Mouse (Mus musculus) heart, postnatal 0 days (tissue): ENCODE measurements around the gene Rfk.

ENCODE experiments used
- CTCF ChIP-seq: IDR thresholded peaks from 2 replicates; pipeline ENCODE4 v1.5.1; 2016; ENCODE audit warnings: antibody characterized with exemption, control low read depth, low read depth
- EP300 ChIP-seq: IDR thresholded peaks from 2 replicates; pipeline ENCODE4 v1.6.1; 2016; ENCODE audit warnings: antibody characterized with exemption, low read depth

DNA sequence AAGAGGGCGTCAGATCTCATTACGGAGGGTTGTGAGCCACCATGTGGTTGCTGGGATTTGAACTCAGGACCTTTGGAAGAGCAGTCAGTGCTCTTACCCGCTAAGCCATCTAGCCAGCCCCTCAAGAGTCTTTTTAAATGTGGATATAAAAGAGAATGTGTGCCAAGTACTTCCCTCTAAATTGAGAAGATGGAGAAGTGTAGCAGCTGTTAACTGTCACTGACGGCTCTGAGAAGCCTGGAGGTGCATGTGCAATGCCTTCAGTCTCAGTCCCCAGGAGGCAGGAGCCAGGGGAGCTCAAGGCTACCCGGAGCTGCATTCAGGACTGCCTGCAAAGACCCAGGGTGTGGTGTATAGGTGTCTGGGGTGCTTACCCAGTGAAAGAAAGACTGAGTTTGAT, 4.1 kb downstream of the Rfk start:
- no peak for TF ChIP-seq EP300
- TF ChIP-seq CTCF, result no peak
